Comparison of ENCODE assay signal across 15 mouse cellular contexts in the genomic region with DNA sequence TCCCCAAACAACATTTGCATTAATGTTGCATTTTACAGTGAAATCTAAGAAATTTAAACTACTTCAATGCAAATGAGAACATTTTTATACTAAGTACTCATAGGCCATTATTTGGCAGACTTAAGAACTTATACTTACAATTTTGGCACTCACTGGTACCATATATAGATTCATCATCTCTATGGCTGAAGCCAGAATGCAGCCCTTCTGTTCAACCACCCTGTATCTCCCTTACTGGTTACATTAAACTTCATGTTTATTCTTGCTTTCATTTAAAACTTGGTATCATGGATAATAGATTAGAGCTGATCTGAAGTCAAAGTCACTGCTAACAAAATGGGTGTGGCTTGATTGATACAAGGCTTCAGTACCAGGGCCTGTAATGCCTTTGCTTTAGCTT.
DNase-seq lines count a peak whose midpoint lies in the region.
"Had no signal": no experiment of that assay in that cellular context is flagged by ENCODE, and none has a peak within 500 bp of the region (broad histone marks: within the 10 kb centered on the region; RNA-seq: fewer than 3 reads in every experiment).

No protein-coding gene starts in this region.

- DNase-seq in brain, adult 2 months (ENCODE audit: low read depth, low spot score) = peak; percentile 26
- DNase-seq in brain, embryonic 18.5 days (ENCODE audit: low read depth, low spot score) = peak; percentile 34
- DNase-seq in telencephalon, adult 2 months (ENCODE audit: low read depth, low spot score) = peak; percentile 24
- DNase-seq in lung, postnatal 4 days = no peak
- no peak for DNase-seq in spleen, postnatal 10 days (ENCODE audit: low spot score in 2 of 2)
- DNase-seq: adrenal gland, adult 2 months; adrenal gland, postnatal 10 days; adrenal gland, postnatal 25 days; cerebellum, adult 11 months; cerebellum, adult 18-20 months; cerebellum, adult 8-10 months; cerebellum, adult 9-11 months; cerebellum, postnatal 14 days; cerebellum, postnatal 36 days; embryo, embryonic 11 days had no signal

Comparison
In these comparisons a context has a peak if more than half of its experiments do, and no peak if none do; other contexts are left out.
1. DNase-seq: peak in brain, adult 2 months (single experiment), brain, embryonic 18.5 days (single experiment) and telencephalon, adult 2 months (single experiment); none in lung, postnatal 4 days (0 of 2) and spleen, postnatal 10 days (0 of 2).